Mouse (Mus musculus): Measurements from ENCODE around the gene Arg1. TPM values are rescaled to one million over a fixed set of nuclear protein-coding genes. Genes with fewer than 3 reads are reported as not detected.

Arg1 gene
- polyA plus RNA-seq, 1 experiment, result not detected

GRCm38 (mm10) chr10:24947871-24948270, 20.6 kb upstream of the Arg1 start:
- Histone ChIP-seq H3K79me2 (ENCODE audit: control insufficient read depth, insufficient read depth) (no peaks in the 10 kb centered on the region), H3K4me3 (no peak overlapping the region), H3ac (ENCODE audit: control insufficient read depth, insufficient read length) (no peak overlapping the region), H3K36me3 (ENCODE audit: control insufficient read depth, insufficient read depth) (no peaks in the 10 kb centered on the region), H3K27me3 (ENCODE audit: control insufficient read depth, insufficient read depth, insufficient read length) (no peaks in the 10 kb centered on the region), H3K4me2 (ENCODE audit: low read depth) (no peak overlapping the region)
- TF ChIP-seq SRF (IDR thresholded peaks at IDR 0.05; ENCODE audit: control insufficient read depth, insufficient read length, low read depth) (no peak), CEBPB (IDR thresholded peaks at IDR 0.05; ENCODE audit: insufficient read depth, poor library complexity, severe bottlenecking) (no peak), USF1 (IDR thresholded peaks at IDR 0.05; ENCODE audit: low read depth) (no peak)

GRCm38 (mm10) chr10:24930143-24930542, 2.9 kb upstream of the Arg1 start:
- Histone ChIP-seq H3K36me3 (ENCODE audit: control insufficient read depth, insufficient read depth) (no peaks in the 10 kb centered on the region), H3K4me2 (ENCODE audit: low read depth) (no peak overlapping the region)

DNA sequence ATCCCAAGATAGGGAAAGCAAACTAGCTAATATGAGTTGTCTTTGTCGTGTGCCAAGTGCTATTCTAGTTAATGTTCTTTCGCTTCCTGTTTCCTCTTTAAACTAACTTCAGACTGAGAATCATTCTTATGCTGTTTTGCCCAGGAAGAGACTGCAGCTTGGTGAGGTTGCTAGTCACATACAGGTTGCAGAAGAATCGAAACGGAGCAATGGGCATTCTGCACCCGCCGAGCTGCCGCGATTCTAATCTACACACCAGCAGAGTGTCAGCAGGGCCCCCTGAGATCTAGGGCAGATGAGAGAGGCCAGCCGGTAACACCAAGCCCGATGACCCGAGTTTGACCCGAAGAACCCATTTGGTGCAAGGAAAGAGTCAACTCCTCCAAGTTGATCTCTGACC, 788 bp upstream of the Arg1 start:
- H3K4me2 ChIP-seq (ENCODE audit: low read depth), result no peak overlapping the region
- H3K27me3 ChIP-seq (ENCODE audit: control insufficient read depth, insufficient read depth, insufficient read length), result no peaks in the 10 kb centered on the region
- H3K36me3 ChIP-seq (ENCODE audit: control insufficient read depth, insufficient read depth), result no peaks in the 10 kb centered on the region
- no peaks in the 10 kb centered on the region for H3K79me2 ChIP-seq (ENCODE audit: control insufficient read depth, insufficient read depth)
- no peak overlapping the region for H3K4me3 ChIP-seq
- TF ChIP-seq MYOD1 (IDR thresholded peaks at IDR 0.05; ENCODE audit: control insufficient read depth in 1 of 3, insufficient read length in 2 of 3, low read depth in 2 of 3), result no peak
- no peak for TF ChIP-seq TCF12 (IDR thresholded peaks at IDR 0.05; ENCODE audit: insufficient read depth, poor library complexity, severe bottlenecking)
- no peak for TF ChIP-seq POLR2A (IDR thresholded peaks at IDR 0.05; ENCODE audit: insufficient read length, low read depth)
- TF ChIP-seq POLR2AphosphoS2 (IDR thresholded peaks at IDR 0.05; ENCODE audit: insufficient read length, low read depth), result no peak
- no peak for TF ChIP-seq E2F4 (IDR thresholded peaks at IDR 0.05; ENCODE audit: insufficient read depth)
- no peak for TF ChIP-seq REST (IDR thresholded peaks at IDR 0.05; ENCODE audit: insufficient read depth, insufficient read length)
- no peak for TF ChIP-seq SRF (IDR thresholded peaks at IDR 0.05; ENCODE audit: control insufficient read depth, insufficient read length, low read depth)
- no peak for TF ChIP-seq USF1 (IDR thresholded peaks at IDR 0.05; ENCODE audit: low read depth)
- H3ac ChIP-seq (ENCODE audit: control insufficient read depth, insufficient read length), result no peak overlapping the region

More at GRCm38 (mm10) chr10:24930143-24930542, 2.9 kb upstream of the Arg1 start:
- TF ChIP-seq TCF12 (IDR thresholded peaks at IDR 0.05; ENCODE audit: insufficient read depth, poor library complexity, severe bottlenecking) (no peak), REST (IDR thresholded peaks at IDR 0.05; ENCODE audit: insufficient read depth, insufficient read length) (no peak), CEBPB (IDR thresholded peaks at IDR 0.05; ENCODE audit: insufficient read depth, poor library complexity, severe bottlenecking) (no peak), POLR2AphosphoS2 (IDR thresholded peaks at IDR 0.05; ENCODE audit: insufficient read length, low read depth) (no peak), POLR2A (IDR thresholded peaks at IDR 0.05; ENCODE audit: insufficient read length, low read depth) (no peak), MAX (IDR thresholded peaks at IDR 0.05; ENCODE audit: low read depth) (no peak), MYOD1 (IDR thresholded peaks at IDR 0.05; ENCODE audit: control insufficient read depth in 1 of 3, insufficient read length in 2 of 3, low read depth in 2 of 3) (no peak), SRF (IDR thresholded peaks at IDR 0.05; ENCODE audit: control insufficient read depth, insufficient read length, low read depth) (no peak)
- H3K79me2 ChIP-seq (ENCODE audit: control insufficient read depth, insufficient read depth), result no peaks in the 10 kb centered on the region
- H3K27me3 ChIP-seq (ENCODE audit: control insufficient read depth, insufficient read depth, insufficient read length), result no peaks in the 10 kb centered on the region
- H3K4me3 ChIP-seq, result no peak overlapping the region
- H3ac ChIP-seq (ENCODE audit: control insufficient read depth, insufficient read length), result no peak overlapping the region

- Histone ChIP-seq H3K4me2 (ENCODE audit: low read depth) (no peak overlapping the region), H3K36me3 (ENCODE audit: control insufficient read depth, insufficient read depth) (no peaks in the 10 kb centered on the region), H3K27me3 (ENCODE audit: control insufficient read depth, insufficient read depth, insufficient read length) (no peaks in the 10 kb centered on the region), H3ac (ENCODE audit: control insufficient read depth, insufficient read length) (no peak overlapping the region), H3K79me2 (ENCODE audit: control insufficient read depth, insufficient read depth) (no peaks in the 10 kb centered on the region), H3K4me3 (no peak overlapping the region)
- TF ChIP-seq MYOG (IDR thresholded peaks at IDR 0.05; ENCODE audit: control insufficient read depth in 1 of 3, insufficient read depth in 1 of 3, insufficient read length in 2 of 3, low read depth in 2 of 3) (no peak), TCF12 (IDR thresholded peaks at IDR 0.05; ENCODE audit: insufficient read depth, poor library complexity, severe bottlenecking) (no peak), MAX (IDR thresholded peaks at IDR 0.05; ENCODE audit: low read depth) (no peak), MYOD1 (IDR thresholded peaks at IDR 0.05; ENCODE audit: control insufficient read depth in 1 of 3, insufficient read length in 2 of 3, low read depth in 2 of 3) (no peak), TCF3 (IDR thresholded peaks at IDR 0.05; ENCODE audit: insufficient read length, low read depth) (no peak), USF1 (IDR thresholded peaks at IDR 0.05; ENCODE audit: low read depth) (no peak), POLR2AphosphoS2 (IDR thresholded peaks at IDR 0.05; ENCODE audit: insufficient read length, low read depth) (no peak)
Observed at GRCm38 (mm10) chr10:24926380-24926779, 904 bp downstream of the Arg1 start.

- no peaks in the 10 kb centered on the region for H3K27me3 ChIP-seq (ENCODE audit: control insufficient read depth, insufficient read depth, insufficient read length)
- H3K4me3 ChIP-seq, result no peak overlapping the region
- no peak overlapping the region for H3K4me2 ChIP-seq (ENCODE audit: low read depth)
- H3K36me3 ChIP-seq (ENCODE audit: control insufficient read depth, insufficient read depth), result no peaks in the 10 kb centered on the region
- no peak overlapping the region for H3ac ChIP-seq (ENCODE audit: control insufficient read depth, insufficient read length)
- TF ChIP-seq REST (IDR thresholded peaks at IDR 0.05; ENCODE audit: insufficient read depth, insufficient read length) (no peak), TCF12 (IDR thresholded peaks at IDR 0.05; ENCODE audit: insufficient read depth, poor library complexity, severe bottlenecking) (no peak), E2F4 (IDR thresholded peaks at IDR 0.05; ENCODE audit: insufficient read depth) (no peak), USF1 (IDR thresholded peaks at IDR 0.05; ENCODE audit: low read depth) (no peak), TCF3 (IDR thresholded peaks at IDR 0.05; ENCODE audit: insufficient read length, low read depth) (no peak), SRF (IDR thresholded peaks at IDR 0.05; ENCODE audit: control insufficient read depth, insufficient read length, low read depth) (no peak), MAX (IDR thresholded peaks at IDR 0.05; ENCODE audit: low read depth) (no peak), MYOD1 (IDR thresholded peaks at IDR 0.05; ENCODE audit: control insufficient read depth in 1 of 3, insufficient read length in 2 of 3, low read depth in 2 of 3) (no peak), CEBPB (IDR thresholded peaks at IDR 0.05; ENCODE audit: insufficient read depth, poor library complexity, severe bottlenecking) (no peak), POLR2A (IDR thresholded peaks at IDR 0.05; ENCODE audit: insufficient read length, low read depth) (no peak), POLR2AphosphoS2 (IDR thresholded peaks at IDR 0.05; ENCODE audit: insufficient read length, low read depth) (no peak), MYOG (IDR thresholded peaks at IDR 0.05; ENCODE audit: control insufficient read depth in 1 of 3, insufficient read depth in 1 of 3, insufficient read length in 2 of 3, low read depth in 2 of 3) (no peak)
- no peaks in the 10 kb centered on the region for H3K79me2 ChIP-seq (ENCODE audit: control insufficient read depth, insufficient read depth)
Observed at GRCm38 (mm10) chr10:24924296-24924695, 3.0 kb downstream of the Arg1 start.
